Mouse (Mus musculus): Measurements from ENCODE around the gene Abcb9. TPM values are rescaled to one million over a fixed set of nuclear protein-coding genes. Genes with fewer than 3 reads are reported as not detected.

Gene Abcb9
- polyA plus RNA-seq, 1 experiment from 2014 or later, result 1.9 TPM

DNA sequence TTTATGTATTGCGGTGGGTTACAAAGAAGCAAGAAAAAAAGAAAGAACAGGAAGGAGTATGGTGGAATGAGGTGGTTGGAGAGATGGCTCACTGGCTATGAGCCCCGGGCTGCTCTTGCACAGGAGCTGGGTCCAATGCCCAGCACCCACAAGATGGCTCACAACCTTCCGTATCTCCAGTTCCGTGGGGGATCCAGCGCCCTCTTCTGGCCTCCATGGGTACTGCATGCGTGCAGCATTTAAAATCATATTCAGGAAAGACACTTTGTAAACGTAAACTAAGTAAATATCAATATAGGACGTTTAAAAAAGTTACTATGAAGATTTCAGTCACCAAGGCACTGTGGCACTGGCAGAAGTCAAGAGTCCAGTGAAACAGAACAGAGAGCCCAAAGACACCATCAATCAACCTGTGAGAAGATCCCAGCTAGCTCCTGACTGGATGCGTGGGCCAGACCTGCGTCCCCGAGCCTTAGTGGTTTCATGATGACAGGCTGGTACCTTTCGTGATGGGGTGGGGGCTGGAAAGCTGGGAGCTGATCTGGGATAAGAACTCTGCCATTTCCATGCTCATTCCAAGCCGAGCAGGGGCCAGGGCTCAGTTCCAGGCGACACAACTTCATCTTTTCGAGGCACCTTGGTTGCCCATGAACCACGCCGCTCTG lies 15.6 kb upstream of the Abcb9 start:
- H3K36me3 ChIP-seq, result peaks cover 11% of the 10 kb centered on the region
- 31% methylated on average over 17 of the region's 17 CpGs for WGBS
- peak overlapping the region; percentile 95 for H3K4me3 ChIP-seq
- H3K27ac ChIP-seq, result peak overlapping the region; percentile 95
- H3K9me3 ChIP-seq, result no peaks in the 10 kb centered on the region
- no peaks in the 10 kb centered on the region for H3K27me3 ChIP-seq (ENCODE audit: insufficient read depth, poor library complexity, severe bottlenecking)
- H3K4me1 ChIP-seq (replicated peaks), result peaks cover 34% of the 10 kb centered on the region
- DNase-seq (ENCODE audit: low spot score), result peak; percentile 58

DNA sequence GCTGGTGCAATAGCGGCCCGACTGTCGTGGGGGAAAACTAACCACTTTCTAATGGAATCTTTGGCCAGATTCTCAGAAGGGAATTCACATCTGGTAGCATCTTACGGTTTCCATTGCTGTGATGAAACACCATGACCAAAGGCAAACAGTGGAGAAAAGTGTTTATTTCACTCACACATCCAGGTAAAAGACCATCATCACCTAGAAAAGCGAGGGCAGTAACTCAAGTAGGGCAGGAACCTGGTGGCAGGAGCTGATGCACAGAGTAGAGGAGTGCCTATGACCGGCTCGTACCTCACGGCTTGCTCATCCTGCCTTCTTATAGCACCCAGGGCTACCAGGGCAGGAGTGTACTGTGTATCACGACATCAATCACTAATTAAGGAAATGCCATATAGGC lies 8.0 kb upstream of the Abcb9 start:
- Histone ChIP-seq H3K36me3 (no peaks in the 10 kb centered on the region), H3K4me3 (no peak overlapping the region), H3K4me1 (replicated peaks) (no peaks in the 10 kb centered on the region), H3K27ac (no peak overlapping the region), H3K9me3 (no peaks in the 10 kb centered on the region), H3K27me3 (ENCODE audit: insufficient read depth, poor library complexity, severe bottlenecking) (no peaks in the 10 kb centered on the region)
- no peak for DNase-seq (ENCODE audit: low spot score)
- 92% methylated on average over 9 of the region's 9 CpGs for WGBS

DNA sequence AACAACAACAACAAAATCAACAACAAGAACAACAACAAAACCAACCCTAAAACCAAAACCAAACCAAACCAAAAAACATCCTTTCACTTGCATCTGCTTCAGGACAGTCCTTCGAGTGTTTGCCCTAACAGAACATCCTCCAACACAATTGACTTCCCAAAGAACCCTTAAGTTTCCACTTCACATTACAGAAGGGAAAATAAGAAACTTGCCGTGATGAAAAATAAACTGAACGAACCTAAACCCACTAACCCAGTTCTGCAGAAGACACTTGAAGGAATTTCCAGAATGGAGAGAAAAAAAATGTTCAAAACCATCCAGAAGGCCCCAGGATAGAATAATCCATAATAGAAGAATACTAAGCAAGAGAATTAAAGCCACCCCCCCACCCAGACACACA lies 7.4 kb upstream of the Abcb9 start:
- Histone ChIP-seq H3K27me3 (ENCODE audit: insufficient read depth, poor library complexity, severe bottlenecking) (no peaks in the 10 kb centered on the region), H3K4me3 (no peak overlapping the region), H3K4me1 (replicated peaks) (no peaks in the 10 kb centered on the region), H3K27ac (no peak overlapping the region), H3K36me3 (no peaks in the 10 kb centered on the region), H3K9me3 (no peaks in the 10 kb centered on the region)
- DNase-seq (ENCODE audit: low spot score), result no peak
- WGBS, result 90% methylated on average over 3 of the region's 3 CpGs

DNA sequence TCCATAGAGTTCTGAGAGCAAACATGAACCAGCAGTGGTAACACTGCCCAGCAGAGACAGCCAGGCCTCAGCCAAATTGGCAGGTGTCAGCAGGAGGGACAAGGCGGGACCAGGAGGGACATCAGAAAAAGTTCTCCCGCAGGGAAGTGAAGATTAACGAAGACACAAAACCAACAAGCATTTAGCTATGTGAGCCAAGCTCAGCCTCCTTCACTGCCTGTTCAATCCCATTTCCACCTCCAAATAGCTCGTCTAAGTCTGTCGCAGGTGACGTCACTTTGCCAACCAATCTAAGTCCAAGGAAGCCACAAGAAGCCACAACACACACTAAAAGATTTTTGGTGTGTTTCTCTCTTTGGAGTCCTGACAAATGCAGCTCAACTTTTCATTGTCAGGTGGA lies 6.7 kb upstream of the Abcb9 start:
- H3K27ac ChIP-seq, result no peak overlapping the region
- no peaks in the 10 kb centered on the region for H3K27me3 ChIP-seq (ENCODE audit: insufficient read depth, poor library complexity, severe bottlenecking)
- H3K4me3 ChIP-seq, result no peak overlapping the region
- H3K4me1 ChIP-seq (replicated peaks), result no peaks in the 10 kb centered on the region
- WGBS, result 88% methylated on average over 6 of the region's 6 CpGs
- no peaks in the 10 kb centered on the region for H3K9me3 ChIP-seq
- no peaks in the 10 kb centered on the region for H3K36me3 ChIP-seq
- DNase-seq (ENCODE audit: low spot score), result no peak

DNA sequence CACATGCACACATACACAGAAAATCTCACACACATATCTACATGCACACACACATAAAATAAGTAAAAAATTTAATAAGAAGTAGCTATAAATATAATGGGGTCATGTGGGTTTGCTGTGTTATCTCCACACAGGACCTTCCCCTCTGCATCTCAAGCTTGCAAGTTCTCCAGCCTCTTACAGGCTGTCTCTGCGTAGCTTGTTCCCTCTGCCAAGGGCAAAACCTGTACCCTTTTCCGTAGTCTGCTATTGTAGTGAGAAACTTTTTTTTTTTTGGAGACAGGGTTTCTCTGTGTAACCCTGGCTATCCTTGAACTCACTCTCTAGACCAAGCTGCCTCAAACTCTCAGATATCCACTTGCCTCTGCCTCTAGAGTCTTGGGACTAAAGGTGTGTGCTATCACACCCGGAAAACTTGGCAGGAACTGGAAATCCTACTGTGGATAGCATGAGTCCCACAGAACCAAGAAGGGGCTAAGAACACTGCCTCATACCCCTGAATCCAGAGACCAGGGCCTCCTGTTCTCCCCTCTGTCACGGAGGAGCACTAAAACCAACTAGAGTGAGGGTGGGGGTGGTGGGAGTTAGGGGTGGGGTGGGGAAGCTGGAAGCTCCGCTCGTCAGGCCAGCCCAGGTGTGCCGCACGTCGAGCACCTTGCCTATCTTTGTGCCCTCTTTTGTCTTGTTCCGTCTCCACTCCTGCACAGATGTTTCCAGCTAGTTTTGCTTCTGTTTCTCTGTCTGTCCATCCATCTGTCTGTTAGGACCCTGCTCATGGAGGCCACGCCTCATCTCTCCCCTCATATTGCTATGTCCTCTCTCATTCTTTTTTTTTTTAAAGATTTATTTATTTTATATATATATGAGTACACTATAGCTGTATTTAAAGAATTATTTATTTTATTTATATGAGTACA lies 4.8 kb upstream of the Abcb9 start:
- Histone ChIP-seq H3K27me3 (ENCODE audit: insufficient read depth, poor library complexity, severe bottlenecking) (peaks cover 5% of the 10 kb centered on the region), H3K4me1 (replicated peaks) (peaks cover 6% of the 10 kb centered on the region), H3K4me3 (no peak overlapping the region), H3K36me3 (no peaks in the 10 kb centered on the region), H3K9me3 (no peaks in the 10 kb centered on the region), H3K27ac (no peak overlapping the region)
- WGBS, result 92% methylated on average over 11 of the region's 11 CpGs
- DNase-seq (ENCODE audit: low spot score), result no peak

DNA sequence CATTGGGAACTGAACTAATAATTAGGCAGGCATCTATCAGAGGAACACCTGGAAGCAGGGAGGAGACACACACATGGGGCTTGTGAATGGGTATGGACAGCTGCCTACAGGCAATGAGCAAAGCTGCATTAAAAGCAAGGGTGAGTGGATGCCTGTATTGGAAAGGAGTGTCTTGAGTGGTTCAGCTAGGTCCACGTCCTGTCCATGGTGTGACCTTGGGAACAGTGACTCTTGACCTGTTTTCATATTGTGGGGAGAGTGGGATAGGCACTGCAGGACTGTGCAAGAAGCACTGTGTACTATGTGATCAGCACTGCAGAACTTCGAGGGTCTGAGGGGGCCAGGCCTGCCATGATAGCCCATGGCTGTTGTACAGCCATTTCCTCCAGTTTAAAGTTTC lies 3.3 kb upstream of the Abcb9 start:
- Histone ChIP-seq H3K27me3 (ENCODE audit: insufficient read depth, poor library complexity, severe bottlenecking) (peaks cover 19% of the 10 kb centered on the region), H3K36me3 (no peaks in the 10 kb centered on the region), H3K9me3 (no peaks in the 10 kb centered on the region), H3K27ac (no peak overlapping the region), H3K4me1 (replicated peaks) (peaks cover 19% of the 10 kb centered on the region), H3K4me3 (no peak overlapping the region)
- WGBS, result 90% methylated on average over 2 of the region's 2 CpGs
- DNase-seq (ENCODE audit: low spot score), result no peak

DNA sequence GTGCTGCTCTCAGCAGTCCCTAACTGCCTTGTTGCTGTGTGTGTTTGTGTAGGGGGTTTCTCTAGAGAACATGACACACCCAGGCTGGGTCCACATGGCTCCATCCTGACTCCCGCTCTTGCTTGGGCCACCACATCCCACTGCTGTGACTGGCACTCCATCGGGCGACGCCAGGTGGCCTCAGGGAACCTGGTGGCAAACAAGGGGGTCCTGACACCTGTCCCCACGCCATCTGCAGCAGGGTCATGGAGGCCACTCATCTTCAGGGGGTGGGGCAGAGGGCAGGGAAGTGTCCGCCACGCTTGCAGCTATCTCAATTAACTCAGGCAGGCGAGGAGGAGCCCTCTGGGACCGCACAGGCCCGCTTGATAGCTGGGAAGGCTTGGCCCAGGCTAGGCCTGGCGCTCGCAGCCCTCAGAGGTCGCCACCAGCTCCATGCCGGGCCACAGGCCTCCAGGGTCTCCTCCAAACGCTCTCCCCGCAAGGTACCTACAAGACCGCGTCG lies 469 bp downstream of the Abcb9 start:
- 11% methylated on average over 19 of the region's 19 CpGs for WGBS
- peaks cover 29% of the 10 kb centered on the region for H3K27me3 ChIP-seq (ENCODE audit: insufficient read depth, poor library complexity, severe bottlenecking)
- H3K9me3 ChIP-seq, result no peaks in the 10 kb centered on the region
- peak overlapping the region; percentile 57 for H3K4me3 ChIP-seq
- H3K27ac ChIP-seq, result peak overlapping the region; percentile 64
- peaks cover 22% of the 10 kb centered on the region for H3K4me1 ChIP-seq (replicated peaks)
- DNase-seq (ENCODE audit: low spot score), result peak; percentile 18
- H3K36me3 ChIP-seq, result no peaks in the 10 kb centered on the region

DNA sequence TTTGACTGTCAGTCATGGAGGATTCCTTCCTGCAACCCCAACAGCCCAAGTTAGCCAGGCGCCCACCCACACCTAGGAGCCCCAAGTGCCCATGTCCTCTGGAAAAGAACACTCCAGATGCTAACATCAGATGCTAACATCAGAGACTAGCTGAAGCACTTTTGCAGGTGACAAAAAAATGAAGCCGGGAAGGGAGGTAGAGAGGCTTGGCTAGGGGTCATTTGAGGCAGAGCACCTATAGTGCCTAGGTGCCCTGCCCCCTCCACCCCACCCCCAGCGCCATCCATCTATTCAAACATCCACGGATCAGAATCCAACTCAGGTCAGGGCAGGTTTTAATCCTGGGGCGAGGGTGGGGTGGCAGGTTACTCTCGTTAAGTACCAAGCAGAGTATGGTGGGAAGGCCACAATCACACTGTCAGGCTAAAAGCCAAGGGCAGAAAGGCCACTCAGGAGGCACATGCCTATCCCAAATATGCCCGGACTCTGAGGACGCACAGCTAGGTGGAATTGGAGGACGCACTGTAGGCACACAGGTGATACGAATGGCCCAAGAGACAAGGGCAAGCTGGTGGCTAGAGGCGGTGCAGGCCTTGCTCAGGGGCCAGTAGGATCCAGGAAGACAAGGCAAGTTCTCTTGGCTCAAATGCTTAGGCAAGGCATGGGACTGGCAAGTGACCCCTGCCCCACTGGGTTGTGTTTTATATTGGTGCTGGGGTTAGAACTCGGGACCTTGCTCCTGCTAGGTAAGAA lies 1.6 kb downstream of the Abcb9 start:
- 85% methylated on average over 12 of the region's 12 CpGs for WGBS
- no peak overlapping the region; the same call in 1 of the 2 replicates for H3K4me3 ChIP-seq

DNA sequence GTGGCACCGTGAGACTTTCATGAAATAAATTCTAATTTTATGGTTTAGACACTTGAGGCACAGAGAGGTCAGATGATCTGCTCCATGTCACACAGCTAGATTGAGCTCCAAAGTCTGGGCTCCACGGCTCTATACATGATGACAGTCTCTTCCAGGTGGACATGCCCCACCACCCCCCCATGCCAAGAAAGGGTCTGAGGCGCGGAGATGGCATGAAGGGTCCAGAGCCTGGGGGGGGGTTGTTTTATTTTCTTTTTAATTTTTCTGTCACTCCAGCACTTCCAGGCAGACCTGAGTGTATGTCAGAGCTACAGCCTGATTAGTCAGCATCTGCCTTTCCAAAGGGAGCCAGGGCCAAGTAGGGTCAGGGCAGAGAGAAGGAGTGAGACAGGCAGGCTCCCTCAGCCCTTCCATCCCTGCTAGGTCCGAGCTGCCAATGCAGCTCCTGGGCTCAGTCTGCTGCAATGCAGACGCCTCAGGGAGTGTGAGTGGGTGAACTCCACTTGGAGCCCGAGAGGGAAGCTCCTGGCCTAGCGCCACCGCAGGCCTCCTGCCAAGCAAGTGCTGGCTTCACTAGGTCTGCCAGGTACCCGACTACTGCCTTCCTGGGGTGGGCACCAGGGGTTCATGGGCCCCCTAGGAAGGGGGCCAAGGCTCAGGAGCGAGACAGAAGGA lies 2.3 kb downstream of the Abcb9 start:
- WGBS, result 79% methylated on average over 11 of the region's 11 CpGs
- no peak for DNase-seq (ENCODE audit: low spot score)

More for the DNA sequence above, 1.6 kb downstream of the Abcb9 start:
- no peak for DNase-seq (ENCODE audit: low spot score)
- peaks cover 29% of the 10 kb centered on the region for H3K27me3 ChIP-seq (ENCODE audit: insufficient read depth, poor library complexity, severe bottlenecking)
- peaks cover 29% of the 10 kb centered on the region for H3K4me1 ChIP-seq (replicated peaks)
- H3K9me3 ChIP-seq, result no peaks in the 10 kb centered on the region
- no peak overlapping the region for H3K27ac ChIP-seq
- no peaks in the 10 kb centered on the region for H3K36me3 ChIP-seq

DNA sequence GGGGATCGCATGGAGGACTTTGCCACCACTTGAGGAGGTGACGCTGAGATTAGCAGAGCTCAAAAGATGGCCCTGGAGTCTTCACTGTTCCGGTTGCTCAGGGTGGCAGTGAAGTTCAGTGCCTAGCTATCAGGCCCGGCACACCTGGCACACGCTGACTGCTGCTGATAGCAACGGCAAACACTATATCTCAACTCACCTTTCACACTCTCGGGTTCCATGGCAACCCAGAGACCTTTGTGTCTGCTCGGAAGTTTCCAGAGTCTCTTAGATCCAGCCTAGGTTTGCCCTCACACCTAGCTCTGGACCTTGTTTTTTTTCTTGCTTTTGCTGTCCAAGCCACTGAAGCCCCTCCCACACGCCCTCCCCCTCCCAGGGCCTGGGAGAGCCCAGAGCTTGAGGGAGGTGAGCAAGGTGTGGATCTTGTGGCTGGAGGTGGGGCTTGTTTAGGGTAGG lies 3.6 kb downstream of the Abcb9 start:
- no peaks in the 10 kb centered on the region for H3K36me3 ChIP-seq
- peaks cover 29% of the 10 kb centered on the region for H3K27me3 ChIP-seq (ENCODE audit: insufficient read depth, poor library complexity, severe bottlenecking)
- H3K27ac ChIP-seq, result no peak overlapping the region
- 72% methylated on average over 9 of the region's 9 CpGs for WGBS
- H3K4me3 ChIP-seq, result no peak overlapping the region
- DNase-seq (ENCODE audit: low spot score), result no peak
- peaks cover 29% of the 10 kb centered on the region for H3K4me1 ChIP-seq (replicated peaks)
- no peaks in the 10 kb centered on the region for H3K9me3 ChIP-seq

More for the DNA sequence above, 2.3 kb downstream of the Abcb9 start:
- Histone ChIP-seq H3K9me3 (no peaks in the 10 kb centered on the region), H3K27me3 (ENCODE audit: insufficient read depth, poor library complexity, severe bottlenecking) (peaks cover 29% of the 10 kb centered on the region), H3K36me3 (no peaks in the 10 kb centered on the region), H3K27ac (no peak overlapping the region), H3K4me3 (no peak overlapping the region), H3K4me1 (replicated peaks) (peaks cover 29% of the 10 kb centered on the region)

DNA sequence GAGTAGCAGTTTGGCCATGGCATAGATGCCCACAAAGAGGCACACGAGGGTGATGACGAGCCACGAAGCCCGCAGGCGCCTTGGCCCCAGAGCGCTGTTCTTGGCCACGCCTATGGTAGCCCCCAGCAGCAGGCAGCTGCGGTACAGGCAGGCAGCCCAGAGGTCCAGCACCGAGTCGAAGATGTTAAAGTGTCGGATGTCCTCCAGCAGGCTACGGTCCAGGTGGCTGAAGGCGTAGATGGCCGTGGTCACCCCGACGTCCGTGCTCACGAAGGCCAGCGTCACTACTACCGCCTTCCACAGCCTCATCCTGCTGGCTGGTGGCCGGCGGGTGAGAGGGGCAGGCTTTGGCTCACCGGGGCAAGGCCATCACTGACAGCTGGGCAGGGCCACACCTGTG lies 5.7 kb downstream of the Abcb9 start:
- no peak overlapping the region for H3K27ac ChIP-seq
- DNase-seq (ENCODE audit: low spot score), result no peak
- peaks cover 18% of the 10 kb centered on the region for H3K4me1 ChIP-seq (replicated peaks)
- no peak overlapping the region for H3K4me3 ChIP-seq
- no peaks in the 10 kb centered on the region for H3K36me3 ChIP-seq
- no peaks in the 10 kb centered on the region for H3K9me3 ChIP-seq
- WGBS, result 87% methylated on average over 23 of the region's 23 CpGs
- peaks cover 22% of the 10 kb centered on the region for H3K27me3 ChIP-seq (ENCODE audit: insufficient read depth, poor library complexity, severe bottlenecking)

DNA sequence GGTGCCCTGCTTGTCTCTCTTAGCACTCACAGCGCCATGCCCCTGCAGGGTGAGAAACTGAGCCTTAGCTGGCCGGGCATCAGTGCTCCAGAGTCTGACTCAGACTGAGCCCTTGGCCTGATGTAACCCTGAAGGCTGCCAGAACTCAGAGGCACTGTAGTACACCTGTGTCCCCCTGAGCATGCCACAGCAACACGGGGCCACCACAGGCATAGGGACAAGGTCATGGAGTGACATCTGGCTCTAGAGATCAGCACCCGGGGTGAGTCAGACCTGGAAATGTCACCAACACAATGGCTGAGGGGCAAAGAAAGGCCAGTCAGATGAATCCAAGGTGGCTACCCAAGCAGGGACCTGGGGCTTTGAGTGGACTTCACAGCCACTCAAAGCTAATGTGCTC lies 8.7 kb downstream of the Abcb9 start:
- H3K4me1 ChIP-seq (replicated peaks), result peaks cover 8% of the 10 kb centered on the region; the same call in 1 of the 2 replicates
- H3K9me3 ChIP-seq, result no peaks in the 10 kb centered on the region
- no peak overlapping the region for H3K4me3 ChIP-seq
- H3K36me3 ChIP-seq, result no peaks in the 10 kb centered on the region
- WGBS, result 83% methylated on average over 4 of the region's 4 CpGs
- DNase-seq (ENCODE audit: low spot score), result no peak
- 0 out of 2 replicates have a peak, but pooled peaks cover 3% of the 10 kb centered on the region for H3K27me3 ChIP-seq (ENCODE audit: insufficient read depth, poor library complexity, severe bottlenecking)
- no peak overlapping the region for H3K27ac ChIP-seq
